Mouse (Mus musculus): ENCODE data around the gene Smarca1. TPM values are rescaled to one million over a fixed set of nuclear protein-coding genes. Genes with fewer than 3 reads are reported as not detected.

The Smarca1 gene
- polyA plus RNA-seq, 1 experiment from 2014 or later = 6.4 TPM

GRCm38 (mm10) chrX:47920541-47920940, 27.8 kb upstream of the Smarca1 start:
- no peak for DNase-seq (ENCODE audit: low spot score)
- no peaks in the 10 kb centered on the region for H3K4me1 ChIP-seq (replicated peaks; ENCODE audit: control insufficient read depth, insufficient read depth)
- WGBS = 78% methylated on average over 5 of the region's 5 CpGs
- H3K27ac ChIP-seq (replicated peaks) = no peak overlapping the region
- H3K27me3 ChIP-seq (ENCODE audit: control insufficient read depth, insufficient read depth, low read length) = no peaks in the 10 kb centered on the region
- no peak for TF ChIP-seq CTCF (IDR thresholded peaks at IDR 0.05; ENCODE audit: low read depth)
- no peak for TF ChIP-seq EP300 (optimal IDR thresholded peaks at IDR 0.05)
- no peaks in the 10 kb centered on the region for H3K36me3 ChIP-seq (ENCODE audit: control insufficient read depth, insufficient read depth, low read length)
- no peak overlapping the region for H3K4me3 ChIP-seq (ENCODE audit: low read depth, low read length)
- no peak overlapping the region for H3K4me2 ChIP-seq (replicated peaks; ENCODE audit: low read depth)
- no peak for ATAC-seq (ENCODE audit: low FRiP score, low TSS enrichment)
- no peaks in the 10 kb centered on the region for H3K9me3 ChIP-seq (ENCODE audit: control insufficient read depth, low read length)
- H3K9ac ChIP-seq (ENCODE audit: low read length) = no peak overlapping the region

- H3K4me1 ChIP-seq (replicated peaks; ENCODE audit: control insufficient read depth, insufficient read depth) = no peaks in the 10 kb centered on the region
- DNase-seq (ENCODE audit: low spot score) = no peak
- no peak for ATAC-seq (ENCODE audit: low FRiP score, low TSS enrichment)
- WGBS = 52% methylated on average over 1 of the region's 1 CpGs
- no peaks in the 10 kb centered on the region for H3K27me3 ChIP-seq (ENCODE audit: control insufficient read depth, insufficient read depth, low read length)
- H3K9ac ChIP-seq (ENCODE audit: low read length) = no peak overlapping the region
- H3K36me3 ChIP-seq (ENCODE audit: control insufficient read depth, insufficient read depth, low read length) = no peaks in the 10 kb centered on the region
- H3K4me3 ChIP-seq (ENCODE audit: low read depth, low read length) = no peak overlapping the region
- no peaks in the 10 kb centered on the region for H3K9me3 ChIP-seq (ENCODE audit: control insufficient read depth, low read length)
- no peak overlapping the region for H3K27ac ChIP-seq (replicated peaks)
- H3K4me2 ChIP-seq (replicated peaks; ENCODE audit: low read depth) = no peak overlapping the region
- TF ChIP-seq CTCF (IDR thresholded peaks at IDR 0.05; ENCODE audit: low read depth) = no peak
- no peak for TF ChIP-seq EP300 (optimal IDR thresholded peaks at IDR 0.05)
Measured at GRCm38 (mm10) chrX:47916831-47917230, 24.1 kb upstream of the Smarca1 start.

GRCm38 (mm10) chrX:47913543-47913938, 20.8 kb upstream of the Smarca1 start:
- no peaks in the 10 kb centered on the region for H3K36me3 ChIP-seq (ENCODE audit: control insufficient read depth, insufficient read depth, low read length)

GRCm38 (mm10) chrX:47912904-47913542, 20.2 kb upstream of the Smarca1 start:
- H3K4me1 ChIP-seq (replicated peaks; ENCODE audit: control insufficient read depth, insufficient read depth) = no peaks in the 10 kb centered on the region
- ATAC-seq (ENCODE audit: low FRiP score, low TSS enrichment) (no peak), DNase-seq (ENCODE audit: low spot score) (peak; percentile 14)
- no peaks in the 10 kb centered on the region for H3K27me3 ChIP-seq (ENCODE audit: control insufficient read depth, insufficient read depth, low read length)
- H3K9ac ChIP-seq (ENCODE audit: low read length) = peak overlapping the region; percentile 74
- H3K27ac ChIP-seq (replicated peaks) = no peak overlapping the region; the same call in 1 of the 2 replicates
- no peaks in the 10 kb centered on the region for H3K36me3 ChIP-seq (ENCODE audit: control insufficient read depth, insufficient read depth, low read length)
- WGBS = 22% methylated on average over 8 of the region's 8 CpGs
- no peaks in the 10 kb centered on the region for H3K9me3 ChIP-seq (ENCODE audit: control insufficient read depth, low read length)
- H3K4me3 ChIP-seq (ENCODE audit: low read depth, low read length) = peak overlapping the region; percentile 64
- peak overlapping the region; percentile 51 for H3K4me2 ChIP-seq (replicated peaks; ENCODE audit: low read depth)
- no peak for TF ChIP-seq CTCF (IDR thresholded peaks at IDR 0.05; ENCODE audit: low read depth)
- no peak for TF ChIP-seq EP300 (optimal IDR thresholded peaks at IDR 0.05)

More at GRCm38 (mm10) chrX:47913543-47913938, 20.8 kb upstream of the Smarca1 start:
- no peak for TF ChIP-seq EP300 (optimal IDR thresholded peaks at IDR 0.05)
- TF ChIP-seq CTCF (IDR thresholded peaks at IDR 0.05; ENCODE audit: low read depth) = no peak
- Histone ChIP-seq H3K27ac (replicated peaks) (no peak overlapping the region), H3K4me2 (replicated peaks; ENCODE audit: low read depth) (no peak overlapping the region), H3K4me3 (ENCODE audit: low read depth, low read length) (no peak overlapping the region), H3K27me3 (ENCODE audit: control insufficient read depth, insufficient read depth, low read length) (no peaks in the 10 kb centered on the region), H3K4me1 (replicated peaks; ENCODE audit: control insufficient read depth, insufficient read depth) (no peaks in the 10 kb centered on the region), H3K9me3 (ENCODE audit: control insufficient read depth, low read length) (no peaks in the 10 kb centered on the region), H3K9ac (ENCODE audit: low read length) (no peak overlapping the region)
- DNase-seq (ENCODE audit: low spot score) (no peak), ATAC-seq (ENCODE audit: low FRiP score, low TSS enrichment) (no peak)
- 64% methylated on average over 7 of the region's 7 CpGs for WGBS

GRCm38 (mm10) chrX:47912306-47912792, 19.6 kb upstream of the Smarca1 start, which contains the start of gene Ocrl:
Ocrl (plus strand) TSS chrX:47912387.
- Histone ChIP-seq H3K4me3 (ENCODE audit: low read depth, low read length) (peak within 1 kb of the TSS; percentile 64), H3K4me1 (replicated peaks; ENCODE audit: control insufficient read depth, insufficient read depth) (no peaks in the 10 kb centered on the region), H3K9ac (ENCODE audit: low read length) (peak within 1 kb of the TSS; percentile 74), H3K27me3 (ENCODE audit: control insufficient read depth, insufficient read depth, low read length) (no peaks in the 10 kb centered on the region), H3K36me3 (ENCODE audit: control insufficient read depth, insufficient read depth, low read length) (no peaks in the 10 kb centered on the region), H3K9me3 (ENCODE audit: control insufficient read depth, low read length) (no peaks in the 10 kb centered on the region), H3K27ac (replicated peaks) (peak within 1 kb of the TSS; percentile 74), H3K4me2 (replicated peaks; ENCODE audit: low read depth) (peak within 1 kb of the TSS; percentile 51)
- TF ChIP-seq CTCF (IDR thresholded peaks at IDR 0.05; ENCODE audit: low read depth) (peak; percentile 76), EP300 (optimal IDR thresholded peaks at IDR 0.05) (no peak)
- ATAC-seq (ENCODE audit: low FRiP score, low TSS enrichment) (peak; percentile 89), DNase-seq (ENCODE audit: low spot score) (peak; percentile 72)
- WGBS = 7% methylated on average over 31 of the region's 35 CpGs

GRCm38 (mm10) chrX:47891907-47892430, 805 bp downstream of the Smarca1 start:
- Histone ChIP-seq H3K4me2 (replicated peaks; ENCODE audit: low read depth) (peak overlapping the region; percentile 63), H3K4me3 (ENCODE audit: low read depth, low read length) (peak overlapping the region; percentile 54), H3K9ac (ENCODE audit: low read length) (peak overlapping the region; percentile 59), H3K27ac (replicated peaks) (peak overlapping the region; percentile 61; the same call in 1 of the 2 replicates), H3K4me1 (replicated peaks; ENCODE audit: control insufficient read depth, insufficient read depth) (no peaks in the 10 kb centered on the region), H3K27me3 (ENCODE audit: control insufficient read depth, insufficient read depth, low read length) (no peaks in the 10 kb centered on the region), H3K36me3 (ENCODE audit: control insufficient read depth, insufficient read depth, low read length) (no peaks in the 10 kb centered on the region), H3K9me3 (ENCODE audit: control insufficient read depth, low read length) (no peaks in the 10 kb centered on the region)
- TF ChIP-seq CTCF (IDR thresholded peaks at IDR 0.05; ENCODE audit: low read depth) = no peak
- TF ChIP-seq EP300 (optimal IDR thresholded peaks at IDR 0.05) = no peak
- peak; percentile 57 for ATAC-seq (ENCODE audit: low FRiP score, low TSS enrichment)
- peak; percentile 27 for DNase-seq (ENCODE audit: low spot score)
- 26% methylated on average over 16 of the region's 36 CpGs for WGBS
